Mouse (Mus musculus) embryonic fibroblast, embryonic 13.5 days (primary cell): ENCODE measurements at regions not wholly inside any gene's neighbourhood (a gene's known extent, or its start where the extent isn't known, plus 50 kb on each side); places are given as distances from the start of the nearest gene placed in this dataset.

ENCODE experiments used
- CTCF ChIP-seq: IDR thresholded peaks from 2 replicates; pipeline ENCODE4 v1.5.1; 2011; ENCODE audit warnings: mild to moderate bottlenecking, control low read depth, low read length, moderate library complexity, borderline replicate concordance; ENCODE audit not compliant: insufficient read depth
- POLR2A ChIP-seq: IDR thresholded peaks from 2 replicates; pipeline ENCODE4 v1.6.1; 2011; ENCODE audit warnings: low read depth, mild to moderate bottlenecking, control low read depth, low read length, moderate library complexity

DNA sequence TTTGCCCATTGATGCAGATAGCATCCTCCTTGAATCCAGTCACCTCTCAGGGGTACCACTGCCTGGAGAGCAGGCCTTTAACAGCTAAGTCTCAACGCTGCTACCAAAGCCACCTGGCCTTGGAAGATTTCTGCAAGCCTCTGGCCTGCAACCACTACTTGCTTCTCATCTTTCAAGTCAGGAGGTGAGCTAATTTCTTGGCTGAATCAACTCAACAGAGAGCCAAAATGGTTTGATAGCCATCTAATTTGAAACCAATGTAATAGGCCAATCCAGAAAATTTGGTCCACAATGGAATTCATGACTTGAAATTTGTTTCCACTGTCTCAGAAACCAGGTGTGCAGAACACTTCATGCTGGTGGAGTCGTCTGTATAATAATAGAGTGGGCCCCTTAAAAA is 260.0 kb upstream of the Zfp637 start:
- no peak for TF ChIP-seq CTCF
- no peak for TF ChIP-seq POLR2A
